9 mouse cellular contexts compared by ENCODE assay signal in the genomic region with DNA sequence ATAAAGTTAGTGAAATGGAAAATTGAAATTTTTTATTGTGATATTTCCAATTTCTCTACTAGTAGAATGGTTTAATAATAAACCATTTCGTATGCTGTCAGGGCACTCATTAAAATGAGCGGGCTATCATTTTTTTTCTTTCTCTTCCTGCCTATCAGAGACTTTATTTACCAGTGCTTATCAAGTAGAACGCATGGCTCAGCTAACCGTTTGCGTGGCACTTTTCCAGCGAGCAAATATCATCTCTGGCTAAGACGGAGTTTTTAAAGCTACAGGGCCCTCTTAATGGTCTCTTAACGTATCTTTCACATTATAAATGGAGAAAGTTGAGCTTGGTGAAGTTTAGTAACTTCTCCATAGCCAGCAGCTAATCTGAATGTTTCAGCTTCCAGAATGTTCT. TPM values are rescaled to one million over a fixed set of nuclear protein-coding genes. Genes with fewer than 3 reads are reported as not detected.
DNase-seq lines count a peak whose midpoint lies in the region; ATAC-seq lines count a peak whose summit lies in the region.
"Had no signal": no experiment of that assay in that cellular context is flagged by ENCODE, and none has a peak within 500 bp of the region (broad histone marks: within the 10 kb centered on the region; RNA-seq: fewer than 3 reads in every experiment).

No protein-coding gene starts in this region.

- H3K4me3 ChIP-seq in stomach, embryonic 16.5 days (replicated peaks; ENCODE audit: low read length): no peak overlapping the region
- H3K4me3 ChIP-seq: liver, embryonic 13.5 days had no signal

- peak; percentile 83 for DNase-seq in heart, adult 11 months
- no peak for DNase-seq in heart, adult 9 months (ENCODE audit: low spot score in 2 of 2)
- peak; percentile 70 for DNase-seq in urinary bladder, postnatal 14 days (ENCODE audit: low spot score)
- no peak for DNase-seq in urinary bladder, adult 2 months (ENCODE audit: low spot score)
- DNase-seq in kidney, postnatal 36 days: peak; percentile 11 to 46
- no peak for DNase-seq in retina, embryonic 14.5 days (ENCODE audit: low spot score)
- no peak for DNase-seq in spleen, postnatal 4 days (ENCODE audit: low spot score in 2 of 2)
- DNase-seq: liver, embryonic 13.5 days had no signal

- peaks cover 11% of the 10 kb centered on the region; the same call in 1 of the 2 replicates for H3K4me1 ChIP-seq in stomach, embryonic 16.5 days (ENCODE audit: control insufficient read depth, insufficient read depth, low read length)
- H3K4me1 ChIP-seq: liver, embryonic 13.5 days had no signal

- no peak overlapping the region for H3K4me2 ChIP-seq in stomach, embryonic 16.5 days (ENCODE audit: low read depth, low read length)
- H3K4me2 ChIP-seq: liver, embryonic 13.5 days had no signal

- H3K9ac ChIP-seq in stomach, embryonic 16.5 days (ENCODE audit: low read length): no peak overlapping the region
- H3K9ac ChIP-seq: liver, embryonic 13.5 days had no signal

- peak overlapping the region; percentile 62 for H3K27ac ChIP-seq in stomach, embryonic 16.5 days (ENCODE audit: low read length)
- H3K27ac ChIP-seq: liver, embryonic 13.5 days had no signal

- WGBS in stomach, embryonic 16.5 days: 17% methylated on average over 8 of the region's 8 CpGs

- H3K27me3 ChIP-seq in stomach, embryonic 16.5 days (ENCODE audit: control insufficient read depth, insufficient read depth, low read length): no peaks in the 10 kb centered on the region
- H3K27me3 ChIP-seq: liver, embryonic 13.5 days had no signal

- ATAC-seq in stomach, embryonic 16.5 days (ENCODE audit: insufficient read depth, low FRiP score): peak; percentile 49; the same call in 1 of the 2 replicates

- no peaks in the 10 kb centered on the region for H3K9me3 ChIP-seq in stomach, embryonic 16.5 days (replicated peaks; ENCODE audit: control insufficient read depth, low read length)
- H3K9me3 ChIP-seq: liver, embryonic 13.5 days had no signal

- H3K36me3 ChIP-seq in stomach, embryonic 16.5 days (ENCODE audit: control insufficient read depth, insufficient read depth, low read length): no peaks in the 10 kb centered on the region
- H3K36me3 ChIP-seq: liver, embryonic 13.5 days had no signal

RNA-seq across cellular contexts. Expression of gene Rhobtb1, which starts 44.0 kb away (rescaled TPM):
- polyA plus RNA-seq in urinary bladder, adult 2 months (2012; rRNA removed): 14.0 and 20.8 TPM in 2 replicates
- 28.1 and 33.2 TPM in 2 replicates for polyA plus RNA-seq in stomach, embryonic 16.5 days (2015; fragmentation: Nextera tagmentation; extraction: Ambion mirVana)

Comparison
In these comparisons a context has a peak if more than half of its experiments do, and no peak if none do; other contexts are left out.
1. DNase-seq: peak in heart, adult 11 months (single experiment), urinary bladder, postnatal 14 days (single experiment) and kidney, postnatal 36 days (2 of 2); none in heart, adult 9 months (0 of 2), urinary bladder, adult 2 months (single experiment), retina, embryonic 14.5 days (single experiment) and spleen, postnatal 4 days (0 of 2).